Mouse (Mus musculus) neural tube, embryonic 15.5 days (tissue): ENCODE measurements around the gene Hddc3. TPM values are rescaled to one million over a fixed set of nuclear protein-coding genes. Genes with fewer than 3 reads are reported as not detected.

Experiments
- ATAC-seq: fragments of 200-750 bp; cut with Nextera tagmentation; 2 replicates; pipeline ENCODE4 v1.8.0; 2017; ENCODE audit warnings: mild to moderate bottlenecking, moderate TSS enrichment, moderate library complexity; ENCODE audit not compliant: low FRiP score
- H3K27ac ChIP-seq: fragments of 300-500 bp; sonication (generic); replicated peaks from 2 replicates; pipeline ENCODE4 v1.5.1; 2015; ENCODE audit warnings: mild to moderate bottlenecking, inconsistent platforms
- H3K27me3 ChIP-seq: fragments of 300-500 bp; sonication (generic); replicated peaks from 2 replicates; pipeline ENCODE4 v1.6.1; 2015; ENCODE audit warnings: inconsistent platforms
- H3K36me3 ChIP-seq: fragments of 300-500 bp; sonication (generic); 2 replicates; pipeline ENCODE4 v1.6.1; 2015; ENCODE audit warnings: inconsistent platforms
- H3K4me1 ChIP-seq: fragments of 300-500 bp; sonication (generic); 2 replicates; pipeline ENCODE4 v1.6.1; 2015; ENCODE audit warnings: inconsistent platforms
- H3K4me2 ChIP-seq: fragments of 300-500 bp; sonication (generic); 2 replicates; pipeline ENCODE4 v1.6.1; 2015; ENCODE audit warnings: inconsistent platforms, mild to moderate bottlenecking, moderate library complexity
- H3K4me3 ChIP-seq: fragments of 300-500 bp; sonication (generic); replicated peaks from 2 replicates; pipeline ENCODE4 v1.5.1; 2015; ENCODE audit warnings: mild to moderate bottlenecking, inconsistent platforms
- H3K9ac ChIP-seq: fragments of 300-500 bp; sonication (generic); replicated peaks from 2 replicates; pipeline ENCODE4 v1.6.1; 2015; ENCODE audit warnings: mild to moderate bottlenecking, inconsistent platforms
- H3K9me3 ChIP-seq: fragments of 300-500 bp; sonication (generic); replicated peaks from 2 replicates; pipeline ENCODE4 v1.6.1; 2016; ENCODE audit warnings: inconsistent platforms
- WGBS: fragments of 180-500 bp; shearing (Covaris S2); methylation state at CpG from one replicate; pipeline ENCODE4 v1.1.7; 2015; ENCODE audit warnings: mixed read lengths; 5-methylcytosine and 5-hydroxymethylcytosine counted together
- polyA plus RNA-seq: library from polyadenylated mRNA; unstranded; fragments of >200 nt; fragmentation: Nextera tagmentation; extraction: Ambion mirVana; gene quantifications from 2 replicates; pipeline ENCODE4 v1.2.1, GENCODE M21; 2015

Gene Hddc3
- polyA plus RNA-seq, 1 experiment from 2014 or later, result 20.7 TPM

DNA sequence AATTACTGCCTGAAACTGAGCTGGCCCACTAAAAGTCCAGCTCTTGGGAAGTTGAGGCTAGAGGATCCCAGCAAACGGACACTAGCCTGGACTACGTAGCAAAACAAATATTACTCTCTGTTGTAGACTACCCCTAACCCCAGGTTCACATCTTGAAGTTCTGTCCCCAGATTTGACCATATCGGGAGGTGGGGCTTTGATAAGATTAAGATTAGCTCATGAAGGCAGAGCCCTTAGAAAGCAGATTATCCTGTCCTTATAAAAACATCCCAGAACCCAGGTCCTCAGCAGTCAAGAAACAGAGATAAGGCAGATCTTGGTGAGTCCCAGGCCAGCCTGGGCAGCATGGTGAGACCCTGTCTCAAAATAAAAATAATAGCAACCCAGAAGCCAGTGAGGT is 29.3 kb downstream of the Hddc3 start:
- WGBS, result 90% methylated on average over 3 of the region's 3 CpGs
- ATAC-seq, result no peak
- Histone ChIP-seq H3K4me1 (peaks cover 29% of the 10 kb centered on the region), H3K4me2 (no peak overlapping the region), H3K27me3 (no peaks in the 10 kb centered on the region), H3K9me3 (no peaks in the 10 kb centered on the region), H3K9ac (no peak overlapping the region), H3K4me3 (no peak overlapping the region), H3K36me3 (peaks cover 16% of the 10 kb centered on the region), H3K27ac (no peak overlapping the region)

- peaks cover 29% of the 10 kb centered on the region for H3K4me1 ChIP-seq
- WGBS, result 55% methylated on average over 2 of the region's 2 CpGs
- H3K27me3 ChIP-seq, result no peaks in the 10 kb centered on the region
- H3K9ac ChIP-seq, result no peak overlapping the region
- H3K4me3 ChIP-seq, result no peak overlapping the region
- no peaks in the 10 kb centered on the region for H3K9me3 ChIP-seq
- H3K27ac ChIP-seq, result no peak overlapping the region
- no peak for ATAC-seq
- H3K36me3 ChIP-seq, result peaks cover 11% of the 10 kb centered on the region
- no peak overlapping the region for H3K4me2 ChIP-seq
Measured at GRCm38 (mm10) chr7:80372667-80373066, 29.8 kb downstream of the Hddc3 start.

DNA sequence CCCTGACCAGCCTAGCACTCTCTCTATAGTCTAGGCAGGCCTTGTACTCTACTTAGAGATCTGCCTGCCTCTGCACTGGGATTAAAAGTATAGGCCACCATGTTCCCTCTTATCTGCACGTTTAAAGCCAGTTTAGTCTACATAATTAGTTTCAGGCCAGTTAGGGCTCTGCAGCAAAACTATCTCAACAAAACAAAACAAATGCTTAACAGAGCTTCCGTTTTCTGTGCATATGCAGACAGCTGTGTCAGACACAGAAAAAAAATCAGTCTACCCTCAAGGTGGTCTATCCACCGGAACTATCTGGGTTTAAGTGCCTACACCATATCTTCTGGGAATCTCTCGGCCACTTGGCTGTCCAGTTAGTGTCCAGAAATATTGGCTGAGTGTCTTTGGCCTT is 30.4 kb downstream of the Hddc3 start:
- H3K4me1 ChIP-seq, result peaks cover 29% of the 10 kb centered on the region
- no peak overlapping the region for H3K4me3 ChIP-seq
- H3K27me3 ChIP-seq, result no peaks in the 10 kb centered on the region
- no peak overlapping the region for H3K9ac ChIP-seq
- H3K27ac ChIP-seq, result no peak overlapping the region
- no peaks in the 10 kb centered on the region for H3K9me3 ChIP-seq
- ATAC-seq, result no peak
- H3K36me3 ChIP-seq, result peaks cover 4% of the 10 kb centered on the region
- 83% methylated on average over 4 of the region's 4 CpGs for whole genome bisulfite sequencing
- no peak overlapping the region for H3K4me2 ChIP-seq

DNA sequence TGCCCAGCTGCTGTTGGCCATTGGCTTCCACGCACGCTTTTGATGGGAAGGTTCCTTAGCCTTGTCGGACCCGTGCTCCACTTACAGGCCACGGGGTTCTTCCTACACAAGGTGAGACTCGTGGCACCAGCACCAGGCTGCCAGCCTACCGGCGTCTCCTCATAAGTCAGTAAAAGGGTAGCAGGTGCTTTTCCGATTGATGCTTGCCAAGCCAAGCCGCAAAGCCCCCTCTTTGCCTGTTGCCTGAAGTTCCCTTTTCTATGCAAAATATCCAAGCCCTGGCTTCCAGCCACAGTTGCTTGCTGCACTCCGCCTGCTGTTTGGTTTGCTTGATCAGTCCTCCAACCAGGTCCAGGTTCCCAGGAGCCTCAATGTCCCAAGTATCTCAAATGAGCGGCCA is 30.9 kb downstream of the Hddc3 start:
- Histone ChIP-seq H3K36me3 (no peaks in the 10 kb centered on the region), H3K4me1 (peaks cover 26% of the 10 kb centered on the region), H3K4me2 (no peak overlapping the region), H3K27me3 (no peaks in the 10 kb centered on the region), H3K4me3 (no peak overlapping the region), H3K9ac (no peak overlapping the region), H3K27ac (0 out of 2 replicates have a peak overlapping the region, but pooled peaks have one; percentile 6), H3K9me3 (no peaks in the 10 kb centered on the region)
- 72% methylated on average over 12 of the region's 12 CpGs for WGBS
- no peak for ATAC-seq

DNA sequence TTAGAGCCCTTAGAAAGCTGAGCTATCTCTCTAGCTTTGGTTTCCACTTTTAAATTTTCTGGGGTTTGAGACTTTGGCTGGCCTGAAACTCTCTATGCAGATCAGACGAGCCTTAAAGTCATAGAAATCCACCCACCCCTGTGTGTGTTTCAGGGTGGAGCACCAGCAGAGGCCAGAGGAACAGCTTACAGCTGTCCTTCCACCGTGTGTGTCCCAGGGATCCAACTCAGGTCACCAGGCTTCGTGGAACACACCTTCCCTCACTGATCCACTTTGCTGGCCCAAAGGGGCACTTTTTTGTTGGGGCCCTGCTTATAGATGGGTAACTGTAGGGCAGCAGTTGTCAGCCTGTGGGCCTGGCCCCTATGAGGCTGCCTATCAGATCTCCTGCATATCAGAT is 31.4 kb downstream of the Hddc3 start:
- H3K36me3 ChIP-seq, result no peaks in the 10 kb centered on the region
- H3K9me3 ChIP-seq, result no peaks in the 10 kb centered on the region
- ATAC-seq, result no peak
- H3K9ac ChIP-seq, result no peak overlapping the region
- 65% methylated on average over 3 of the region's 3 CpGs for WGBS
- H3K27me3 ChIP-seq, result no peaks in the 10 kb centered on the region
- H3K4me1 ChIP-seq, result peaks cover 21% of the 10 kb centered on the region
- H3K4me3 ChIP-seq, result no peak overlapping the region
- H3K4me2 ChIP-seq, result no peak overlapping the region
- 0 out of 2 replicates have a peak overlapping the region, but pooled peaks have one; percentile 6 for H3K27ac ChIP-seq

DNA sequence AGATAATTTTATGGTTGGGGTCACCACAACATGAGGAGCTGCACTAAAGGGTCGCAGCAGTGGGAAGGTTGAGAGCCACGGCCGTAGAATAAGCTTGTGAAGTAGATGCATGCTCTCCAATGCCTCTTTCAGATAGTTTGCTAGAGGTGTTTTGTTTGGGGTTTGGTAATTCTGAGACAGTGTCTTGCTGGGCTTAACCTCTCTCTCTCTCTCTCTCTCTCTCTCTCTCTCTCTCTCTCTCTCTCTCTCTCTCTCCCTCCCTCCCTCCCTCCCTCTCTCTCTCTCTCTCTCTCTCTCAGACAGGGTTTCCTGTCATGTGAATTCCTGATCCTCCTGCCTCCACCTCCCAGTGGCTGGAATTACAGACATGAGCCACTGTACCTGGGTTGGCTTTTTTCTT is 31.8 kb downstream of the Hddc3 start:
- Histone ChIP-seq H3K4me2 (no peak overlapping the region), H3K4me3 (no peak overlapping the region), H3K27me3 (no peaks in the 10 kb centered on the region), H3K9ac (no peak overlapping the region), H3K27ac (no peak overlapping the region), H3K9me3 (no peaks in the 10 kb centered on the region), H3K4me1 (peaks cover 17% of the 10 kb centered on the region), H3K36me3 (no peaks in the 10 kb centered on the region)
- ATAC-seq, result no peak
- WGBS, result 87% methylated on average over 3 of the region's 3 CpGs

DNA sequence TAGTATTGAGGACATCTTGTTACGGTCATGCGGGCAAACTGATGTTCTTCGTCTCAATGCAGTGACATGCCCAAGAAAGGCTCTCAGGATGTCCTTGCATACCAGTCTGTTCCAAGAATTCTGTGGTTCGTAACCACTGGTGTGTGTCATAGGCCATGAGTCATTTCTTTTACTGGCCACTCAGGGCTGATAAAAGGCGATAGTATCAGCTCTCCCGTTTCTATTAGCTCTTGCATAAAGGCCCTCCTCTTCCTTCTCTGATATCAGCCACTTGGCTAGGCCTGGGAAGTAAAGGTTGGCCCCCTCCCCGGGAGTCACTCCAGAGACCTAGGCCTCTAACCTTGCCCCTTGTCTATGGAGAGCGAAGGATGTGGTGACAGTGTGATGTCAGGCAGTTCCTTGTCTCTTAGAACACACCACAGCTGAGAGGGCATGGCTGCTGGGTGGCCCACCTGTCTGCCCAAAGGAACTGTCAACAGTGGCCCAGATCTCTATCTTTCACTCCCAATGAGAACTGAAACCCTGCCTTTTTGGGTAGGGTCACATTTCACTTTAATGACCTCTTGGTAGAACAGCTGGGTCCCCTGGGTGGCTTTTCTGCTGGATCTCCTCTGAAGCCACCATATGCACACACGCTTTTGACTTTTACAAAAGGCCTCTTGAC is 32.6 kb downstream of the Hddc3 start:
- Histone ChIP-seq H3K27me3 (no peaks in the 10 kb centered on the region), H3K9ac (no peak overlapping the region), H3K4me3 (no peak overlapping the region), H3K27ac (no peak overlapping the region), H3K36me3 (no peaks in the 10 kb centered on the region), H3K4me1 (peaks cover 9% of the 10 kb centered on the region), H3K9me3 (no peaks in the 10 kb centered on the region), H3K4me2 (no peak overlapping the region)
- WGBS, result 80% methylated on average over 9 of the region's 9 CpGs
- no peak for ATAC-seq

DNA sequence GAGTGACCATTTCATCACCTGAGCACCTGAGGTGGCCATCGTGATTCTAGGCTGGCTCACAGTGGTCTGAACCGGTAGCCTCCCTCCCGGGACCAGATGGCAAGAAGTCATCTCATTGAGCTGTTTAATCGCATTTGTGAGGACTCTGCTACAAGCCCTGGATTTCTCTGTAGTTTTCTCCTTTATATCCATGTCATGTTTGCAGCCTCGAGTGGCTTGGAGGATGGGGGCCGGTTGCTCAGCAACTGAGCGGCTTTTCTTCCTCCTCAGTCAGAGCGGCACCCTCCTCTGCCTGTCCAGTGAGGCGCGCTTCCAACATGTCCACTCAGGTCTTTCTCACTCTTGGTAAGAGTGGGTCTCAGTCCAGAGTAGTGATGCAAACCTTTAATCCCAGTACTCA is 33.3 kb downstream of the Hddc3 start:
- Histone ChIP-seq H3K4me3 (no peak overlapping the region), H3K27me3 (no peaks in the 10 kb centered on the region), H3K4me2 (no peak overlapping the region), H3K36me3 (no peaks in the 10 kb centered on the region), H3K27ac (no peak overlapping the region), H3K9me3 (no peaks in the 10 kb centered on the region), H3K4me1 (peaks cover 9% of the 10 kb centered on the region), H3K9ac (no peak overlapping the region)
- 55% methylated on average over 10 of the region's 10 CpGs for WGBS
- no peak for ATAC-seq

GRCm38 (mm10) chr7:80377471-80377870 is 34.6 kb downstream of the Hddc3 start:
- H3K36me3 ChIP-seq, result no peaks in the 10 kb centered on the region
- no peak overlapping the region for H3K9ac ChIP-seq
- no peak for ATAC-seq
- 37% methylated on average over 6 of the region's 6 CpGs for WGBS
- no peak overlapping the region for H3K27ac ChIP-seq
- no peak overlapping the region for H3K4me3 ChIP-seq
- H3K4me1 ChIP-seq, result peaks cover 5% of the 10 kb centered on the region; the same call in 1 of the 2 replicates
- no peak overlapping the region for H3K4me2 ChIP-seq
- H3K27me3 ChIP-seq, result no peaks in the 10 kb centered on the region
- no peaks in the 10 kb centered on the region for H3K9me3 ChIP-seq

- H3K36me3 ChIP-seq, result no peaks in the 10 kb centered on the region
Measured at GRCm38 (mm10) chr7:80379531-80379930, 36.6 kb downstream of the Hddc3 start.

GRCm38 (mm10) chr7:80382919-80383318 is 40.0 kb downstream of the Hddc3 start:
- H3K36me3 ChIP-seq, result no peaks in the 10 kb centered on the region
- no peak overlapping the region for H3K4me2 ChIP-seq
- no peaks in the 10 kb centered on the region for H3K9me3 ChIP-seq
- no peak overlapping the region for H3K4me3 ChIP-seq
- 77% methylated on average over 11 of the region's 11 CpGs for WGBS
- H3K4me1 ChIP-seq, result peaks cover 5% of the 10 kb centered on the region
- H3K9ac ChIP-seq, result no peak overlapping the region
- H3K27me3 ChIP-seq, result peaks cover 5% of the 10 kb centered on the region; the same call in 1 of the 2 replicates
- ATAC-seq, result no peak
- no peak overlapping the region for H3K27ac ChIP-seq

More at GRCm38 (mm10) chr7:80379531-80379930, 36.6 kb downstream of the Hddc3 start:
- no peak overlapping the region for H3K4me3 ChIP-seq
- no peaks in the 10 kb centered on the region for H3K27me3 ChIP-seq
- peaks cover 5% of the 10 kb centered on the region; the same call in 1 of the 2 replicates for H3K4me1 ChIP-seq
- no peak overlapping the region for H3K9ac ChIP-seq
- H3K27ac ChIP-seq, result no peak overlapping the region
- H3K9me3 ChIP-seq, result no peaks in the 10 kb centered on the region
- no peak overlapping the region for H3K4me2 ChIP-seq
- WGBS, result 62% methylated on average over 13 of the region's 13 CpGs
- ATAC-seq, result no peak

- Histone ChIP-seq H3K27me3 (peaks cover 5% of the 10 kb centered on the region; the same call in 1 of the 2 replicates), H3K4me3 (no peak overlapping the region), H3K27ac (no peak overlapping the region), H3K36me3 (peaks cover 14% of the 10 kb centered on the region), H3K9ac (0 out of 2 replicates have a peak overlapping the region, but pooled peaks have one; percentile 4), H3K4me1 (peaks cover 7% of the 10 kb centered on the region), H3K9me3 (no peaks in the 10 kb centered on the region), H3K4me2 (peak overlapping the region; percentile 41)
- ATAC-seq, result peak; percentile 72; the same call in 1 of the 2 replicates
- 36% methylated on average over 18 of the region's 18 CpGs for WGBS
Measured at GRCm38 (mm10) chr7:80386235-80386930, 43.5 kb downstream of the Hddc3 start.
